Mouse (Mus musculus) 3T3-L1 (cell line): ENCODE measurements at regions not wholly inside any gene's neighbourhood (a gene's known extent, or its start where the extent isn't known, plus 50 kb on each side); places are given as distances from the start of the nearest gene placed in this dataset.
"Not testable (repeated sequence)": the region's sequence is repeated elsewhere in the genome, so short reads cannot be mapped to it uniquely, and the experiment has no call there.

Experiments used
- DNase-seq: peaks from one replicate; pipeline ENCODE4 v3.0.0-alpha.2; 2015; ENCODE audit warnings: low read depth, low spot score

GRCm38 (mm10) chr5:132959901-132960300 lies 416.8 kb upstream of the Auts2 start:
- no peak for DNase-seq

GRCm38 (mm10) chr5:132956184-132956583 lies 413.0 kb upstream of the Auts2 start:
- no peak for DNase-seq

GRCm38 (mm10) chr5:132955051-132955450 lies 411.9 kb upstream of the Auts2 start:
- DNase-seq, result no peak

GRCm38 (mm10) chr5:132933439-132933980 lies 390.4 kb upstream of the Auts2 start:
- DNase-seq, result no peak

GRCm38 (mm10) chr5:132929955-132930354 lies 386.8 kb upstream of the Auts2 start:
- DNase-seq, result not testable (repeated sequence)

- DNase-seq, result no peak
Measured at GRCm38 (mm10) chr5:132923365-132923764, 380.2 kb upstream of the Auts2 start.

- no peak for DNase-seq
Measured at GRCm38 (mm10) chr5:132909056-132909455, 365.9 kb upstream of the Auts2 start.

GRCm38 (mm10) chr5:132908220-132908619 lies 365.1 kb upstream of the Auts2 start:
- no peak for DNase-seq

GRCm38 (mm10) chr5:132892591-132892990 lies 349.4 kb upstream of the Auts2 start:
- no peak for DNase-seq

GRCm38 (mm10) chr5:132884130-132884529 lies 341.0 kb upstream of the Auts2 start:
- no peak for DNase-seq

- no peak for DNase-seq
Measured at GRCm38 (mm10) chr5:132882291-132882690, 339.1 kb upstream of the Auts2 start.

GRCm38 (mm10) chr5:132881170-132881569 lies 338.0 kb upstream of the Auts2 start:
- DNase-seq, result no peak

GRCm38 (mm10) chr5:132876336-132876840 lies 333.2 kb upstream of the Auts2 start:
- DNase-seq, result no peak

GRCm38 (mm10) chr5:132858846-132859510 lies 315.8 kb upstream of the Auts2 start:
- DNase-seq, result no peak

- no peak for DNase-seq
Measured at GRCm38 (mm10) chr5:132855619-132856510, 312.7 kb upstream of the Auts2 start.

GRCm38 (mm10) chr5:132850770-132851169 lies 307.6 kb upstream of the Auts2 start:
- no peak for DNase-seq

GRCm38 (mm10) chr5:132848086-132848485 lies 304.9 kb upstream of the Auts2 start:
- DNase-seq, result no peak

GRCm38 (mm10) chr5:132843284-132843683 lies 300.1 kb upstream of the Auts2 start:
- no peak for DNase-seq

- DNase-seq, result no peak
Measured at GRCm38 (mm10) chr5:132841794-132842193, 298.6 kb upstream of the Auts2 start.

GRCm38 (mm10) chr5:132837420-132837819 lies 294.3 kb upstream of the Auts2 start:
- no peak for DNase-seq

GRCm38 (mm10) chr5:132828993-132829392 lies 285.8 kb upstream of the Auts2 start:
- no peak for DNase-seq

- DNase-seq, result no peak
Measured at GRCm38 (mm10) chr5:132827555-132828333, 284.6 kb upstream of the Auts2 start.
